Mouse (Mus musculus) ES-E14 (cell line): ENCODE measurements around the gene Cycs.

ENCODE experiments used
- MAFK ChIP-seq: IDR thresholded peaks from 2 replicates; pipeline ENCODE4 v1.6.1; 2014; ENCODE audit warnings: mild to moderate bottlenecking, low read depth, low read length, inconsistent platforms; ENCODE audit not compliant: insufficient read depth
- ZC3H11A ChIP-seq: IDR thresholded peaks from 2 replicates; pipeline ENCODE4 v1.6.1; 2012; ENCODE audit warnings: low read depth, mild to moderate bottlenecking, inconsistent platforms, low read length, borderline replicate concordance
- ZNF384 ChIP-seq: IDR thresholded peaks from 2 replicates; pipeline ENCODE4 v1.6.1; 2012; ENCODE audit warnings: low read depth, low read length, inconsistent platforms

- TF ChIP-seq ZC3H11A (no peak), ZNF384 (no peak), MAFK (no peak)
Observed at GRCm38 (mm10) chr6:50587412-50587811, 21.1 kb upstream of the Cycs start.
